Mouse (Mus musculus) heart, adult 11 months (tissue): ENCODE results near the gene Abcf3.

Experiments used
- DNase-seq: peaks from one replicate; pipeline ENCODE4 v3.0.0; 2022

The Abcf3 gene

DNA sequence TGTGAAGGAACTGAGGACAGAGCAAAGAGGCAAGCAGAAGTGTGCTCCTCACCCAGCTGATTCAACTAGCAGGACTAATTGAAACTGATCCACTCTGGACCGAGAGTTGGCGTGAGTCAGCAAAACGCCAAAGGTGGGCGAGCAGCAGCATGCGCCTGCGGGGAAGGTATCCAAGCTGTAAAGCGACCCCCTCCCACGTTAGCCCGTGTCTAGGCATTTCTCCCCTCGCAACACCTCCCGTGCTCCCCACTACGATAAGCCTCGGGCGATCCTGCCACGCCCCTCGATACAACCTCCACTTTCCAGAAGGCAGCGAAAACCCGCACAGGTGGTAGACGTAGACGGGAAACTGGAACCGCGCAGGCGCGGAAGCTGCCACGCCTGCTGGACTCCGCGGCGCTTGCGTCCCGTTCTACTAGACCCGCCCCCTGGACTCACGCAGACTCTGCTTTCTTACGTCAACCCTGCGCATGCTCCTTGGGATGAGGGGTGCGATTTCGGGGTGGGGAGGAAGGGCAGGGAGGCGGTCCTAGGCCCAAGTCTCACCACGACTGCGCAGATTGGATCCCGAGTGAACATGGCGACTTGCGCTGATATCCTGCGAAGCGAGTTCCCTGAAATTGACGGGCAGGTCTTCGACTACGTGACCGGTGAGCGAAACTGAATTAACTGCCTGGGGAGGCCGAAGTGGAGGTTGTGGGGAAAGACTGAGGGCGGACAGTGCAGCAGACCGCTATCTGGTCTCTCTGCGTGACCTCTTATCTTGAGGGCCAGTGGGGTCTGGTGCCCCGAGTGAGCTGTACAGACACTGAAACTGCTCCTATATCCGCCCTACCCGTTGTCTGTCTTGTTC is at the start of gene Abcf3:
Gene Abcf3, plus strand, starts transcription at position 482 of the 853 bp plus-strand sequence.
- DNase-seq: peak; percentile 100

DNA sequence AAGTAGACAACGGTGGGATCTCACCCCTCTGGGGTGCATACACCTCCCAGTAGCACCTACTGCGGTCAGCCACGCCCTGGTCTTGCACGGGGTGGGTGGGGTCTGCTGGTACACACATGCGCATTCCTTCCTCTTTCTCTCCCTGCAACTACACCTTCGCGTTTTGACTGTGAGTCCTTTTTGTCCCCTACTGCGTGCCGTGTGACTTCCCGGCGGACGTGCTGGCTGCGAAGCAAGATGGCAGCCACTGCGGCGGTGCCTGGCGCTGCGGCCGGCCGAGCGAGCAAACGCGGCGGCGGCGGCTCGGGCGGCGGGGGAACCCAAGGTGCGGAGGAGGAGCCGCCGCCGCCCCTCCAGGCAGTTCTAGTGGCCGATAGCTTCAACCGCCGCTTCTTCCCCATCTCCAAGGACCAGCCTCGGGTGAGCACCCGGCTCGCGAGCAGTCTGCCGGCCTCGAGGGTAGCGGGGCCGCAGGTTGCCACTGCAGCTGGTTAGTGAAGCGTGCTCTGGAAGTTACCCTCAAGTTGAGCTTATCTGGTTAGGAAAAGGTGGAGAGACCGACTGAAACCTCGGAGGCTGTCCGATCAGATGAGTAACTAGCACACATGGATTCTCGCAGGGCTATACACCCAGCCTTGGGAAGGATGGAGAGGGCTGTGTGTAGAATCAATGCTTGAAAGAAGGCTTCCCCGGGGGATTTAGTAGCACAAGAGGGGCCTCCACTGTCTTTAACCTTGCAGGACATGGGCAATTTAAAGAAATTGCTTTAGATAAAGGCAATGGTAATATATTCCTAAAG is 49.5 kb upstream of the Abcf3 start, which contains the start of gene Eif2b5:
Gene Eif2b5, plus strand, starts transcription at position 141 of the 799 bp plus-strand sequence.
- peak; percentile 99 for DNase-seq

DNA sequence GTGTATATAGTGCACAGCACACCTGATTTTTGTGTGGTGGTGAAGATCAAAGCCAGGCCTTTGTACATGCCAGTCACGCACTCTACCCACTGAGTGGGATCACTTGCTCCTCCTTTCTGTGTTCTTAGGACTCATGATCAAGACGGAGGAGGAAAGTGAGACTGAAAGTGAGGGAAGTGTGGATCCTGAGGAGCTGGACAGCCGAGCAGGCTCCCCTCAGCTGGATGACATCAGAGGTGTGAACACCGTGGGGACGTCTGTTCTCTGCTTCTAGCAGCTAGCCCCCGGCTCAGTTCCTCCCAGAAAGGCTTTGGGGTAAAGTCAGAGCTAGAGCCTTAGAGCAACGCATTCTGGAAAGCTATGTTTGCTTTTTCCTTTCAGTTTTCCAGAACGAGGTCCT is 42.4 kb upstream of the Abcf3 start:
- no peak for DNase-seq

DNA sequence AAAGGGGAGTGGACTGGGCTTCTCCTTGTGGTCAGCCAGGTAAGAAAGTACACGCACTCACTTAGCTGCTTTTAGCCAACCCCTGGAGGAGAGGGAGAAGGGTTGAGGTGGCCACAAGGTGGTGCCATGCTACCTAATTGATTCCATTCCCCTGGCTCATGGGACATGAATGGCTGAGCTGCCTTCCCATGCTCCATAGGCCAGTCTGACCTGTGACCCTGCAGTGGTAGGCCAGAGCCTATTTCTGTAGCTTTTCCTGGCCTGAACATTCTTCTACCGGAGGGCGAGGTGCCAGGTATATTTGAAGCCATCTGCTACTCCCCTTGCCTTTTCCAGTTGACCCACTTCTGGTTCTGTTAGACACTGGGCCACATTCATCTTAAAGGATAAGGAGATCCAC is 39.0 kb upstream of the Abcf3 start:
- DNase-seq: no peak

DNA sequence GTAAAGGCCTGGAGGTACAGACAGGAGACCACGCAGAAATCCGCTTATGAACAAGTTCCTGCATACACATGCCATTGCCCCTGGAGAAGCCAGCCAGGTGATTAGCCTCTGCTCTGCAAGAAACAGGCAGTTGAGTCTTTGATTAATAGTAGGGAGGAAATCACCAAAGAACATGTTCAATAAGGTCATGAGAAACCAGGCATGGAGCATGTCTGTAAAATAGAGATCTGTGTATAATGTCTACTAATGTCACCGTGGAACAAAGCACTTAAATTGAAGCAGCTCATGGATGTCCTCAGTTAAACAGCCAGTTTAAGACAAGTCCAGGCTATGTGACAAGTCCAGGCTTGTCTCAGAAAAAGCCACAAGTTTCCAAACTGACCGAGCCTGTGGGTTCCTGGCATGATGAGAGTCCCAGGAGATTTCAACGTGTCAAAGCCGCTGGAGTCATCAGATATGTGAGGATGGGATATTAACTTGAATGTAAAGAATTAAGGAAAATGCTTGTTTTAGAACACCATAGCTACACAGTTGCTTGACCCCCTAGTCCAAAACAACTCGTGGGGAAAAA is 37.0 kb upstream of the Abcf3 start:
- no peak for DNase-seq

DNA sequence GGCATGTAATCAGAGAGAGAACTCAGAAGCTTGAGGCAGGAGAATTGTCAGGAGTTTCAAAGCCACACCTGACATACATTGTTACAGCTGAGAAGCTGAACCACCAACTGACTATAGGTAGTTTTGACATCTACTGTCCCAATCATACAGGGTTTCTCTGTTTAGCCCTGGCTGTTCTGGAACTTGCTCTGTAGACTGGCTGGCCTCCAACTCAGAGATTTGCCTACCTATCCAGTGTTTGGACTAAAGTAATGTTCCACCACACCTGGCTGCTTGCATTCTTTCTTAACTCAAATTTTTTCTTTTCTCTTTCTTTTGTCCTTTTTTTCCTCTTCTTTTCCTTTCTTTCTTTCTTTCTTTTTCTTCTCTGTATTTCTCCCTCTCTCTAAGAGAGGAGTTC is 32.3 kb upstream of the Abcf3 start:
- DNase-seq: peak; percentile 81

DNA sequence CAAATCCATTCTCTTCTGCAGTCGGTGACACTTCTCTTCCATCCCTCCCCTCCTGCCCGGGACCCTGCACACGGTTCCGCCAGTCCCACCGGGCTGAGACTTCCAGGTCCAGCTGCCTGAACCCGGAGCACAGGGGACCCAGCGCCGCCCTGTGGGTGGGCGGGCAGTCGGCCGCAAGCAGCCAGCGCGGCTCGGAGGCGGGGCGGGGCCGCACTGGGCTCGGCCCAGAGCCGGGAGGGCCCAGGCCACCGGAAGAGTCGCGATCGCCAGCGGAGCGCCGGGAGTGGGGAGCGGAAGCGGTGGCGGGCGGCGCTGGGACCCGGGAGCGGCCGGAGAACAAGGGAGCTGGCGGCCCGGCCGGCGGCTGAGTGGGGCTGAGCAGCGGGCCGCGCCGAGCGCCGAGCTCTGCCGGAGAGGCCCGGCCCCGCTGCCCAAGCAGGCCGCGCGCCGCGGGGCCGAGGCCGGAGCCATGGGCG is 31.6 kb upstream of the Abcf3 start, which contains the start of gene Dvl3:
Gene Dvl3, plus strand, starts transcription at position 257 of the 476 bp plus-strand sequence.
- DNase-seq: peak; percentile 99

DNA sequence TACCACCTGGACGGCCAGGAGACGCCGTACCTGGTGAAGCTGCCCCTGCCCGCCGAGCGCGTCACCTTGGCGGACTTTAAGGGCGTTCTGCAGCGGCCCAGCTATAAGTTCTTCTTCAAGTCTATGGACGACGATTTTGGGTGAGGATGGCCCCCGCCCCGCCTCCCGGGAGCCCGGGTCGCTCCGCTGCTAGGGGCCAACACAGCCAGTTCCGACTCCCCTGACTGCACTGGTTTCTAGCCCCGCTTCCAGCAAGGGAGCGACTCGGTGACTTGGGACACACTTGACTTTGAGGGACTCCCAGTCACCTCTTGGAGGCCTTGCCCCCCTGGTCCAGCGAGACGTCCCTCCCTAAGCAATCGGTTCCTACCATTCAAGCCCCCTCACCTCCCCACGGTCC is 31.2 kb upstream of the Abcf3 start:
- DNase-seq: no peak

DNA sequence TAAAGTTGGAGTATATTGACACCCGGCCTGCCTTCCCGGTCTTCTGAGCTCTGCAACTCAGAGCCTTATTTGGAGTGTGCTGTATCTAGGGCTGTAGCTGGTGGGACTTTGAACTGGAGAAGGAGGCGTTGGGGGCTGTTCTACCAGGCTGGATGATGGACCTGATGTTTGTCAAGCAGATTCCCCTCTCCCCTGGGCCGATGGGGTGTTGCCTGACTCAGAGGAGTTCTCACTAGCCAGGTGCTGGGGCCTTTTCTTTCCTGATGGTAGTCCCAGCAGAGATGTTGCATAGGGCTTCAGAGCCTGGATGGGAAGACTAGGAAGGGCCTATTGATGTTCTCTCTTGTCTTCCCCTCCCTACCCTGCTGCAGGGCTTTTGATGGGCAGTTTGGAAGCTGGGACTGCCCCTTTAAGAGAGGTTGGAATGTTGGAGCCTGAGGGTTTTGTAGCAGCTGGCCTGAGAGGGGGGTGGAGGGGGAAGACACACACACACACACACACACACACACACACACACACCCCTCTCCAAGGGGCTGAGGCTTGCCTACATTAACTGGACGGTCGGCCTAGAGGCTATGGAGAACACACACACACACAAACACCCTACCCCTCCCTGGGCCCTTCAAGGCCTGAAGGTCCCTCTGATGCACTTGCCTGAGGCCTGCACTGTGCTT is 30.5 kb upstream of the Abcf3 start:
- DNase-seq: peak; percentile 93

DNA sequence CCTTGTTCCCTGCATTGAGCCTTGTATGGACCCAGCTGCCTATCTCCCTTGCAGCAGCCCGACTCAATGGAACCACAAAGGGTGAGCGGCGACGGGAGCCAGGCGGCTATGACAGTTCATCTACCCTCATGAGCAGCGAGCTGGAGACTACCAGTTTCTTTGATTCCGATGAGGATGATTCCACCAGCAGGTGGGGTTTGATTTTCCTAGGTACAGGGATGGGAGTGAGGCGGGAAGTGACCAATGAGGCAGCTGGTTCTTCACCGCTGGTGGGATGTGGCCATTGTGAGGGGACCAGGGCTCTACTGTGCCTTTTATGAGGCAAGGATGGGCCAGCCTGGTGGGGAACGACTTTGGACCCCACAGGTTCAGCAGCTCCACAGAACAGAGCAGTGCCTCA is 24.5 kb upstream of the Abcf3 start:
- no peak for DNase-seq

DNA sequence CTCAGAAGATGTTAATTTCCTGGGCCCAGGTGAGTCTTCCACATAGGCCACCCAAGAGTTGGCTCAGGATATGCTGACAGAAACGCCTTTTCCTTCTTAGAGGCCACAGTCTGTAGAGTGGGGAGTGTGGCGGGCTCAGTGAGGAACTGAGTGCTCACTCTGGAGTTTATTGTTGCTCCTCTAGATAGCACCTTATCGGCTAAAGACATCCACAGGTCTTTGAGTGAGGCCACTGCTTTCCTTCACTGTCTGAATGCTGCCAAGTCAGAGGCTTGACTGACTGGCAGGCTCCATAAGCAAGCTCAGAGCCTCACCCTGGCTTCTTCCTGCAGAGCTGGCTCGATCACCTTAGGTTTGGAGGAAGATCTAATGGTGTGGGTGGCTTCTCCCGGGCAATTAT is 19.6 kb upstream of the Abcf3 start:
- DNase-seq: no peak

DNA sequence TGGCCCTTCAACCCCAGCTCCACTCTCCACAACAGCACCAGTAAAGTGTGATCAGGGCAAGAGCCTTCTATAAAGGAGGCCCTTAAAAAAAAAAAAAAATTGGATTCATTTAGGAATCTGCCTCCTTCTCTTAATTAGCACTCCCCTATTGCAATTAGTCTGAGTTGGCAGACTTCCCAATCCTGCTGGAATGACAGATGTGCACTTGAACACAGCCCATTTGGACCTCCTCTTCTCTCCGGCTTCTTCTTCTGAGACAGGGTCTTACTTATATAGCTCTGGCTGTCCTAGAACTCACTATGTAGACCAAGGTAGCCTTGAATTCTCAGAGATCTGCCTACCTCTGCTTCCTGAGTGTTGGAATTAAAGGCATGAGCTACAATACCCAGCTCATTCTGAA is 19.0 kb upstream of the Abcf3 start:
- DNase-seq: no peak

DNA sequence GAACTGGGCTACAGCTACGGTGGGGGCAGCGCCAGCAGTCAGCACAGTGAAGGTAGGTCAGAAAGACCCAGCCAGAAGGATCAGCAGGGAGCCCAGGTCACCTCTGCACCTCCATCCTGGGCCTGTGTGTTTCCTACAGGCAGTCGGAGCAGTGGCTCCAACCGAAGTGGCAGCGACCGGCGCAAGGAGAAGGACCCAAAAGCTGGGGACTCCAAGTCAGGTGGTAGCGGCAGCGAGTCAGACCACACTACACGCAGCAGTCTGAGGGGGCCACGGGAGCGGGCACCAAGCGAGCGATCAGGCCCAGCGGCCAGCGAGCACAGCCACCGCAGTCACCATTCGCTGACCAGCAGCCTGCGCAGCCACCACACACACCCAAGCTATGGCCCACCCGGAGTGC is 17.4 kb upstream of the Abcf3 start:
- DNase-seq: peak; percentile 91

DNA sequence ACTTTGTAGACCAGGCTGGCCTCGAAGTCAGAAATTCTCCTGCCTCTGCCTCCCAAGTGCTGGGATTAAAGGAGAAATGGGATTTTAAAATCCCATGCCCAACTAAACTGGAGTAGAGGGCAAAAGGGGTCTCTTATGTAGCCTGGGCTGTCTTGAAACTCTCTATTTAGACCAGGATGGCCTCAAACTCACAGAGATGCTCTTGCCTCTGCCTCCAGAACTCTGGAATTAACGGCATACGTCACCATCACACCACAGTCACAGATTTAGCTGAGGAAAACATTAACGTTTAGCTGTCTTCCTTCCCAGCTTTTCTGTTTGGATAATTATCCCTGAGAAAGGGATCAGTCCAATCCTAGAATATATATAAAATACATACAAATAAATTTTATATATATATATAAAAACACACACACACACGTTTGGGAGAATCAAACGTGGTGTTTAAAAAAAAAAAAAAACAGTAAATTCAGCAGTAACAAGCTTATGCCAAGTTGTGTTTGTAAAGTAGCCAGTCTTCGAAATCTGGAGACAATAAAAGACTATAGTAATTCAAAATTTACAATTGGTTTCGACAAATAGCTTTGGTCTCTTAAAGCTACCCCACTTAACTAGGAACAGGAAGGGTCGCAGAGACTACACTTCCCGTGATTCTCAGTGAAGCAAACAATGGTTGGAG is 13.6 kb upstream of the Abcf3 start:
- peak; percentile 84 for DNase-seq

DNA sequence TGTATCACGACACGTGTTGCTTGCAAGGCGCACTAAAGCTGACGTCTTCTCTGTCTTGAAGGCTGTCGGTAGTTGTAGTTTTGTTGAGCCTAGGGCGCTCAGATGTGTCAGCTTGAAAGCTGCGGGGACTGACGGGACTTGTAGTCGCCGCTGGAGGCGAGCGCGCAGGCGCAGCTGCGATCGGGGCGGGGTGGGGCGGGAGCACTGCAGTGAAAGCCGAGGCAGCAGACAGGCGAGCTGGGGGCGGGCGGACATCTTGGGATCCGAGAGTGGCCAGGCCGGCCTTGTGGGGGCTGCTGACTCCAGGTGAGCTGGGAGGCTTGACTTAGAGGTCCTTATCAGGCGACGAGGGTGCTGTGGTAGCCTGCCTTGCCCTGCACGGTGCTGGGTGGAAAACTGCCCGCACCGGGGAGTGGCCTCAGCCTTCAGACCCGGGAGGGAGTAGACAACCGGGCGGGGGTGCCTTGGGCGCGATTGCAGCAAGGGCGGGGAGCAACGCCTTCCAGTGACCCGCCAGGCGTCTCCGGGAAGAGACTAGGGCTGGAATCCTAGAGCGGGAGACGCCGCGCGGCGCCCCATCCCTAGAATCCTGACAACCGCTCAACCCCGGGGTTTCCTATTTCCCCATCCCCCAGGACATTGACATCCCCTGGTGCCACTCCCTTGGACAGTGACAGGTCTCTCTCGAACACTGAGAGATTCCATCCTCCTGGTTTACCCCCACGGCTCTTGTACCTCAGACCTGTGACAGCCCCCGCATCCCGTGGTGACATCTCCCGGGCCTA is 12.9 kb upstream of the Abcf3 start, which contains the start of gene Ap2m1:
Gene Ap2m1, plus strand, starts transcription at position 183 of the 785 bp plus-strand sequence.
- peak; percentile 100 for DNase-seq

DNA sequence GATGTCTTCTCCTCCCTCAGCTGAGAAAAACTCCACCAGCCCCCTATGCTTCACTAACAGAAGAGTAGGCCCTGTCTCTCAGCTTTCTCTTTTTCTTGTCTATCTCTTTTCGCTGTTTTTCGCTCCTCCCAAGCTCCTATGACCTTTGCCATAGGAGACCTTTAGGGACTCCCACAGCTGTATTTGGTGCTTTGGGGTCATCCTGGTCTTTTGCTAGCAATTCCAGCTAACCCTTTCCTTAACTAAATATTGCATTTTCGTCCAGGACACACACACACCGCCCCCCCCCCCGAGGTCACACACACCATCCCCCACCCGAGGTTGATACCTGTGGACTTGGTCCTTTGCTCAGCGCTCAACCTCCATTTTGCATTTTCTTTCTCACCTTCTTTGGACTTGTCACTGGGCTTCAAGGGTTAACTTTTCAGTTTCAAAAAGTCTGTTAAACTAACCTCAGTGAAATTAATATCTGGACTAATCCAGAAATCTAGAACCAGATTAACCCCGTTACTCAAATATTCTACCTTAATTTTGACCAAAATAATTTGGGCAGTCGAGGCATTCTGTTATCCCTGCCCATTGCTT is 12.2 kb upstream of the Abcf3 start:
- DNase-seq: no peak

DNA sequence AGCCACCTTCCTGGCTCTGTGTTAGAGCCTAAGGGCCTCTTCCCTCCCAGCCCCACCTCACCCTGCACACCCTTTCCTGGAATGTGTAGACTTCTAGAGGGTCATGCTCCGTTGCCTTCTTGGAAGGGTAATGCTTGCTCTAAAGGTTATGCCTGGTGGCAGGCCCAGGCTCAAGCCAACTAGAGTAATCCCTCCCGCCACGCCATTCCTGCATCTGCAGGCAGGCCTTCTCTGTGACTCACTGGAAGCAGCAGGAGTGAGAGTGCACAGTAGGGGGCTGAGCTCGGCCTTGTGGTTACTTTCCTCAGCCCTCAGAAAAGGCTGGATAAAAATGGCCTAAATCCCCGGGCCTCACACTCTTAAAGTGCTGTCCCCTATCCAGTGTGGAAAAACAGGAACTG is 11.3 kb upstream of the Abcf3 start:
- peak; percentile 94 for DNase-seq

DNA sequence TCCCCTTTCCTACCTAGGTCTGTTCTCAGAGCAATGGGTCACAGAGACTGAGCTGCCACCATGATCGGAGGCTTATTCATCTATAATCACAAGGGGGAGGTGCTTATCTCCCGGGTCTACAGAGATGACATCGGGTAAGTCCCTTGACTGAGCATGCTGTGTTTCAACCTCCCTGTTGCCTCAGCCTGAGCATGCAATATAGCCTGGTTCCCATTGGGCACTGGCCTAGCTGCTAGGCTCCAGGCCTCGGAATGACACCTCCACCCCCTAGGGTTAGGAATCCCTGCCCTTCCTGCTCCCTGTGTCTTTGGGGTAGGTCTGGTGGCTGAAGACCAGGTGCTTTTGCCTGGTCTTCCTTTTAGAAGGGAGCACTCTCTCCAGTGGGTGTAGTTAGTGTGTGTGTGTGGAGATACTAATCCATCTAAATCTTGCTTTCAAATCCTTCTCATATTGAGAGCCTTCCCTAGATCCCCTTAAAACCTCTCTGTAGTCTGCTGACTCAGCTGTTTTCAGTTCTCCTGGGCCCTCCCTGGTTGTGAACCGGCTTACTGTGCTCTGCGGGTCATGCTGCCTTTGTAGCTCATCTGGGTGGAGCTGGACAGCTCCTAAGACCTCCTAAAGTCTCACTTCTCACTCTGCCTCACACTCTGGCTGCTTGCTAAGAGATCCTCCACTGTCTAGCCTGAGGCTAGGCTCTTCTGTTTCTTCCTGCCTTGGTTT is 10.6 kb upstream of the Abcf3 start:
- DNase-seq: peak; percentile 93

DNA sequence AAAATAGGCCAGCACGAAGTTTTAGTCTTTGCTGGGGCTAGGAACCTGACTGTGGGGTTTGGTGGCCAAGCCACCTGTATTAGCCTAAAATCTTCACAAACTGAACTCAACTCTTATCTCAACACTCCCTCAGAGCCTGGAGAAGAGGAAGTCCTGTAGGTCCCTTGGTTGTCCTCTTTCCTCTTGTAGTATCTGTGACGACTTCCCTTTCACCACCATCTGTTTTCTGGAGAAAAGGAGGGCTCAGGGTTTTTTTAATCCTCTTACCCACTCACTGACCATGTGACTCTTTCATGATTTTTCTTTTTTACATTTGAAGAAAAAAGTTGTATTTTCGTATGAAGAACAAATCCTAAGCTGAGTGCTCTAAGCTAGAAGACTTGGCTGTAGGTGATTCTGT is 8.7 kb upstream of the Abcf3 start:
- DNase-seq: no peak

DNA sequence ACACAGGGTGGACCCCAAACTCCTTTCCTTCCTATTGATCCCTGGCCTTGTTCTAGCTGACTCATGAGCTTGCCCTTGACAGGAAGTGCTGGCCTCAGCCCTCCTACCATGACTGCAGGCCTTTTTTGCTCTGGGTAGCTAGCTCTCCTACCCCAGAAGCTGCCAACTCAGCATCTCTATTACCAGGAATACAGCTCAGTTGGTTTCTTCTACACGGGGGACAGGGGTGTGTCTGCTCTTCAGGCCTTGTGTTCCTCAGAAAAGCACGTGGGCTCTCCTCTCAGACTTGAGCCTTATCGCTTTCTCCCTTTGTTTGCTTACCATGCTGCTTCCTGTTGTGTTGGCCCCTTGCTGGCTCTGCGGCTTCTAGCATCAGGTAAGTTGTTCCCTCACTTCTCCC is 7.9 kb upstream of the Abcf3 start:
- peak; percentile 89 for DNase-seq
